Mouse (Mus musculus) hindbrain, embryonic 13.5 days (tissue): ENCODE data around the gene Vps8. TPM values are rescaled to one million over a fixed set of nuclear protein-coding genes. Genes with fewer than 3 reads are reported as not detected.

Experiments used
- ATAC-seq: fragments of 200-750 bp; cut with Nextera tagmentation; 2 replicates; pipeline ENCODE4 v1.8.0; 2017; ENCODE audit warnings: moderate TSS enrichment; ENCODE audit not compliant: low FRiP score
- H3K27ac ChIP-seq: fragments of 300-500 bp; sonication (generic); 2 replicates; pipeline ENCODE4 v1.5.1; 2015; ENCODE audit warnings: inconsistent platforms, mild to moderate bottlenecking, moderate library complexity
- H3K27me3 ChIP-seq: fragments of 300-500 bp; sonication (generic); 2 replicates; pipeline ENCODE4 v1.6.1; 2015; ENCODE audit warnings: mild to moderate bottlenecking, inconsistent platforms
- H3K36me3 ChIP-seq: fragments of 300-500 bp; sonication (generic); 2 replicates; pipeline ENCODE4 v1.6.1; 2015; ENCODE audit warnings: mild to moderate bottlenecking, inconsistent platforms
- H3K4me1 ChIP-seq: fragments of 300-500 bp; sonication (generic); replicated peaks from 2 replicates; pipeline ENCODE4 v1.6.1; 2015; ENCODE audit warnings: inconsistent platforms
- H3K4me2 ChIP-seq: fragments of 300-500 bp; sonication (generic); 2 replicates; pipeline ENCODE4 v1.6.1; 2015; ENCODE audit warnings: inconsistent platforms, mild to moderate bottlenecking, moderate library complexity
- H3K4me3 ChIP-seq: fragments of 300-500 bp; sonication (generic); 2 replicates; pipeline ENCODE4 v1.5.1; 2015; ENCODE audit warnings: mild to moderate bottlenecking, inconsistent platforms
- H3K9ac ChIP-seq: fragments of 300-500 bp; sonication (generic); 2 replicates; pipeline ENCODE4 v1.6.1; 2015; ENCODE audit warnings: mild to moderate bottlenecking, inconsistent platforms
- H3K9me3 ChIP-seq: fragments of 300-500 bp; sonication (generic); 2 replicates; pipeline ENCODE4 v1.6.1; 2016; ENCODE audit warnings: inconsistent platforms
- WGBS: fragments of 180-500 bp; shearing (Covaris S2); methylation state at CpG from one replicate; pipeline ENCODE4 v1.1.7; 2015; 5-methylcytosine and 5-hydroxymethylcytosine counted together
- polyA plus RNA-seq: library from polyadenylated mRNA; unstranded; fragments of >200 nt; fragmentation: Nextera tagmentation; extraction: Ambion mirVana; gene quantifications from 2 replicates; pipeline ENCODE4 v1.2.1, GENCODE M21; 2015

Gene Vps8
- polyA plus RNA-seq, 1 experiment from 2014 or later: 32.3 TPM

- Histone ChIP-seq H3K4me3 (no peak overlapping the region), H3K4me1 (peaks cover 28% of the 10 kb centered on the region), H3K9ac (no peak overlapping the region), H3K9me3 (no peaks in the 10 kb centered on the region), H3K4me2 (no peak overlapping the region), H3K27ac (peak overlapping the region; percentile 50), H3K36me3 (0 out of 2 replicates have a peak, but pooled peaks cover 4% of the 10 kb centered on the region), H3K27me3 (no peaks in the 10 kb centered on the region)
- no peak for ATAC-seq
- 57% methylated on average over 6 of the region's 6 CpGs for WGBS
These were observed 203.1 kb downstream of the Vps8 start for GRCm38 (mm10) chr16:21625784-21626634.

- no peak overlapping the region for H3K9ac ChIP-seq
- no peak overlapping the region for H3K4me2 ChIP-seq
- no peak overlapping the region for H3K4me3 ChIP-seq
- no peaks in the 10 kb centered on the region for H3K9me3 ChIP-seq
- ATAC-seq: peak; percentile 40; the same call in 1 of the 2 replicates
- WGBS: 59% methylated on average over 6 of the region's 6 CpGs
- H3K27ac ChIP-seq: peak overlapping the region; percentile 50
- peaks cover 28% of the 10 kb centered on the region for H3K4me1 ChIP-seq
- H3K27me3 ChIP-seq: no peaks in the 10 kb centered on the region
- 0 out of 2 replicates have a peak, but pooled peaks cover 4% of the 10 kb centered on the region for H3K36me3 ChIP-seq
These were observed 204.3 kb downstream of the Vps8 start for GRCm38 (mm10) chr16:21627248-21627647.

- no peak overlapping the region for H3K4me3 ChIP-seq
- ATAC-seq: peak; percentile 48; the same call in 1 of the 2 replicates
- H3K27me3 ChIP-seq: no peaks in the 10 kb centered on the region
- H3K9me3 ChIP-seq: no peaks in the 10 kb centered on the region
- no peak overlapping the region for H3K9ac ChIP-seq
- 0 out of 2 replicates have a peak overlapping the region, but pooled peaks have one; percentile 8 for H3K4me2 ChIP-seq
- 0 out of 2 replicates have a peak, but pooled peaks cover 4% of the 10 kb centered on the region for H3K36me3 ChIP-seq
- peaks cover 28% of the 10 kb centered on the region for H3K4me1 ChIP-seq
- WGBS: 52% methylated on average over 13 of the region's 13 CpGs
- H3K27ac ChIP-seq: 0 out of 2 replicates have a peak overlapping the region, but pooled peaks have one; percentile 40
These were observed 205.2 kb downstream of the Vps8 start for GRCm38 (mm10) chr16:21628061-21628591.

GRCm38 (mm10) chr16:21630614-21631013 is 207.7 kb downstream of the Vps8 start:
- 93% methylated on average over 4 of the region's 4 CpGs for WGBS
- H3K9ac ChIP-seq: no peak overlapping the region
- no peak for ATAC-seq
- H3K4me1 ChIP-seq: peaks cover 28% of the 10 kb centered on the region
- no peaks in the 10 kb centered on the region for H3K9me3 ChIP-seq
- H3K27me3 ChIP-seq: no peaks in the 10 kb centered on the region
- H3K27ac ChIP-seq: no peak overlapping the region
- H3K4me3 ChIP-seq: no peak overlapping the region
- no peaks in the 10 kb centered on the region for H3K36me3 ChIP-seq
- H3K4me2 ChIP-seq: no peak overlapping the region

- no peaks in the 10 kb centered on the region for H3K27me3 ChIP-seq
- H3K36me3 ChIP-seq: no peaks in the 10 kb centered on the region
- H3K4me1 ChIP-seq: peaks cover 16% of the 10 kb centered on the region
- H3K4me2 ChIP-seq: no peak overlapping the region
- H3K27ac ChIP-seq: no peak overlapping the region
- H3K4me3 ChIP-seq: no peak overlapping the region
- no peak overlapping the region for H3K9ac ChIP-seq
- H3K9me3 ChIP-seq: no peaks in the 10 kb centered on the region
- ATAC-seq: no peak
- WGBS: 82% methylated on average over 4 of the region's 4 CpGs
These were observed 208.9 kb downstream of the Vps8 start for GRCm38 (mm10) chr16:21631815-21632222.

GRCm38 (mm10) chr16:21634460-21634859 is 211.5 kb downstream of the Vps8 start:
- H3K27ac ChIP-seq: no peak overlapping the region
- H3K4me3 ChIP-seq: no peak overlapping the region
- no peaks in the 10 kb centered on the region for H3K4me1 ChIP-seq
- no peaks in the 10 kb centered on the region for H3K9me3 ChIP-seq
- no peak overlapping the region for H3K4me2 ChIP-seq
- no peaks in the 10 kb centered on the region for H3K36me3 ChIP-seq
- no peaks in the 10 kb centered on the region for H3K27me3 ChIP-seq
- H3K9ac ChIP-seq: no peak overlapping the region
- no peak for ATAC-seq

- 86% methylated on average over 5 of the region's 5 CpGs for WGBS
- Histone ChIP-seq H3K27me3 (no peaks in the 10 kb centered on the region), H3K4me1 (no peaks in the 10 kb centered on the region), H3K4me2 (no peak overlapping the region), H3K9ac (no peak overlapping the region), H3K36me3 (0 out of 2 replicates have a peak, but pooled peaks cover 5% of the 10 kb centered on the region), H3K27ac (no peak overlapping the region), H3K9me3 (no peaks in the 10 kb centered on the region), H3K4me3 (no peak overlapping the region)
- no peak for ATAC-seq
These were observed 213.4 kb downstream of the Vps8 start for GRCm38 (mm10) chr16:21636156-21636853.

GRCm38 (mm10) chr16:21637201-21637819 is 214.4 kb downstream of the Vps8 start:
- no peak for ATAC-seq
- Histone ChIP-seq H3K27me3 (no peaks in the 10 kb centered on the region), H3K27ac (no peak overlapping the region), H3K9ac (no peak overlapping the region), H3K9me3 (no peaks in the 10 kb centered on the region), H3K4me1 (no peaks in the 10 kb centered on the region), H3K36me3 (peaks cover 13% of the 10 kb centered on the region), H3K4me3 (no peak overlapping the region), H3K4me2 (no peak overlapping the region)
- WGBS: 90% methylated on average over 11 of the region's 11 CpGs

GRCm38 (mm10) chr16:21640766-21641499 is 218.0 kb downstream of the Vps8 start:
- Histone ChIP-seq H3K27me3 (no peaks in the 10 kb centered on the region), H3K36me3 (peaks cover 27% of the 10 kb centered on the region), H3K9me3 (no peaks in the 10 kb centered on the region), H3K4me2 (no peak overlapping the region), H3K4me3 (no peak overlapping the region), H3K27ac (no peak overlapping the region), H3K9ac (no peak overlapping the region), H3K4me1 (peaks cover 15% of the 10 kb centered on the region)
- WGBS: 86% methylated on average over 7 of the region's 7 CpGs
- no peak for ATAC-seq

GRCm38 (mm10) chr16:21641944-21642343 is 219.0 kb downstream of the Vps8 start:
- Histone ChIP-seq H3K27me3 (no peaks in the 10 kb centered on the region), H3K4me1 (peaks cover 22% of the 10 kb centered on the region), H3K27ac (no peak overlapping the region), H3K9me3 (no peaks in the 10 kb centered on the region), H3K9ac (no peak overlapping the region), H3K36me3 (peaks cover 27% of the 10 kb centered on the region), H3K4me3 (no peak overlapping the region), H3K4me2 (no peak overlapping the region)
- no peak for ATAC-seq
- WGBS: 87% methylated on average over 3 of the region's 3 CpGs

- Histone ChIP-seq H3K9ac (no peak overlapping the region), H3K4me2 (no peak overlapping the region), H3K9me3 (no peaks in the 10 kb centered on the region), H3K36me3 (peaks cover 29% of the 10 kb centered on the region), H3K27ac (peak overlapping the region; percentile 20; the same call in 1 of the 2 replicates), H3K27me3 (no peaks in the 10 kb centered on the region), H3K4me3 (no peak overlapping the region), H3K4me1 (peaks cover 24% of the 10 kb centered on the region)
- WGBS: 94% methylated on average over 5 of the region's 5 CpGs
- ATAC-seq: no peak
These were observed 220.0 kb downstream of the Vps8 start for GRCm38 (mm10) chr16:21642906-21643305.
